Mouse (Mus musculus) MEL (cell line): Measurements from ENCODE around the gene Galnt10.

Source experiments
- CTCF ChIP-seq, 3 experiments: IDR thresholded peaks in 2 of 3; conservative IDR thresholded peaks in 1 of 3; 2 replicates each; pipeline ENCODE4 v1.5.1; 2011 to 2012; ENCODE audit warnings: low read length in 3 of 3, low read depth in 2 of 3, mild to moderate bottlenecking in 2 of 3, improper control_type of control experiment in 1 of 3, inconsistent platforms in 1 of 3, mixed read lengths in 1 of 3, moderate library complexity in 1 of 3; ENCODE audit not compliant: control insufficient read depth in 1 of 3, insufficient read depth in 1 of 3, poor library complexity in 1 of 3, severe bottlenecking in 1 of 3
- MEF2A ChIP-seq: IDR thresholded peaks from 2 replicates; pipeline ENCODE4 v1.6.1; 2014; ENCODE audit warnings: low read depth, mild to moderate bottlenecking, inconsistent platforms, low read length, improper control_type of control experiment; ENCODE audit not compliant: poor library complexity, insufficient replicate concordance, severe bottlenecking; ENCODE audit errors: extremely low read depth
- POLR2A ChIP-seq, 2 experiments: IDR thresholded peaks; 2 replicates each; pipeline ENCODE4 v1.6.1; 2011 to 2012; ENCODE audit warnings: low read length in 2 of 2, mild to moderate bottlenecking in 2 of 2, control low read depth in 1 of 2, improper control_type of control experiment in 1 of 2, low read depth in 1 of 2, moderate library complexity in 1 of 2; ENCODE audit not compliant: control insufficient read depth in 1 of 2, insufficient read depth in 1 of 2, poor library complexity in 1 of 2
- POLR2AphosphoS2 ChIP-seq: IDR thresholded peaks from 2 replicates; pipeline ENCODE4 v1.6.1; 2011; ENCODE audit warnings: low read length, improper control_type of control experiment

- TF ChIP-seq POLR2A (IDR thresholded peaks at IDR 0.05; ENCODE audit: control insufficient read depth in 1 of 2, insufficient read depth in 1 of 2, low read depth in 1 of 2, low read length in 2 of 2, poor library complexity in 1 of 2) = no peak
- TF ChIP-seq POLR2AphosphoS2 = no peak
- TF ChIP-seq CTCF (IDR thresholded peaks at IDR 0.05 in 2 of 3, conservative IDR thresholded peaks at IDR 0.05 in 1 of 3; ENCODE audit: control insufficient read depth in 1 of 3, insufficient read depth in 1 of 3, low read depth in 2 of 3, low read length in 3 of 3, poor library complexity in 1 of 3, severe bottlenecking in 1 of 3) = no peak
- no peak for TF ChIP-seq MEF2A
These were observed 72.8 kb downstream of the Galnt10 start for GRCm38 (mm10) chr11:57718081-57718480.
